Mouse (Mus musculus) bone marrow, adult 2 months (tissue): ENCODE measurements around the gene Sh3rf3.

Experiments
- CTCF ChIP-seq: fragments of 200-500 bp; IDR thresholded peaks from 2 replicates; pipeline ENCODE4 v1.5.1; 2011; ENCODE audit warnings: low read length, control low read depth; ENCODE audit not compliant: control insufficient read depth, insufficient read depth
- POLR2A ChIP-seq: fragments of 200-500 bp; IDR thresholded peaks from 2 replicates; pipeline ENCODE4 v1.6.1; 2011; ENCODE audit warnings: low read depth, mild to moderate bottlenecking, control low read depth, low read length, borderline replicate concordance; ENCODE audit not compliant: control insufficient read depth

DNA sequence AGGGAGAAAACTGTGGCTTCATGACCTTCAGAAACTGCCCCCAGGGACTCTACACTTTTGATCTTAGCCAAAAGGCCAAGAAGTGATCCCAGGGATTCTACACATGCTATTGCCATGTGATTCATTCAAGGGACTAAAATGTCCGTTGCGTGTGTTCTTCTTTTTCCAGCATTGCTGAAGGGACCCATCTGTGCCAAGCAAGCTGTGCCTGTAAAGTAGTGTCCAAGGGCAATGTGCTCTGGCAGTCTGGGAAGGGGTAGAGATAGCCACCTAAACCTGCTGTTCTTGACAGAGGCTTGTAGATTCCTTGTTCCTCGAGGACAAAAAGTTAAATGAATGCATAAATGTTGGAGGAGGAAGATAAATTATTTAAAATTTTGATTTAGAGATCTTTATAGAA is 178.5 kb downstream of the Sh3rf3 start:
- TF ChIP-seq CTCF (no peak), POLR2A (no peak)
